Mouse (Mus musculus): ENCODE measurements around the gene Pck1.

DNA sequence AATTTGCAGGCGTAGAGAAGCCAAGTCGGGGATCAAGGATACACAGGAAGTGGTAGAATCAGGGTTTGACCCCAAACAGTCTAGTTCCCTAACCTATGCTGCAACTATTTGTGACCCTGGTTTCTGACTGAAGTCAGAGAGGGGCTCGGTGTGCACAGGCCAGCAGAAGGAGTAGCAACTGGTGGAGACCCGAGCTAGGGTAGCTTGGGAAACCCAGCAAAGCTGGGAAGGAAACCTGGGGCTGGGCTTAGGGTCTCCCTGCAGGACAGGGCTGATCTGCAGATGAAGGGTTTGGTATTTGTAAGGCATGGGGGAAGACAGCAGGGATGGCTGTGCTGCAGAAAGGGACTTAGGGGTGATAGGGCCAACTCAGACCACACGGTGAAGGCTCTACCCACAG, 24.6 kb downstream of the Pck1 start:
- TF ChIP-seq POLR2A (IDR thresholded peaks at IDR 0.05; ENCODE audit: extremely low read depth, insufficient read depth, low read length) (no peak), CTCF (IDR thresholded peaks at IDR 0.05; ENCODE audit: extremely low read depth, insufficient read depth, low read length) (no peak)

All from cortical plate, adult 2 months (tissue).